Mouse (Mus musculus) lung, postnatal 36 days (tissue): Measurements from ENCODE around the gene Iqcg.

Experiments used
- DNase-seq: peaks from one replicate; pipeline ENCODE4 v3.0.0; 2022; ENCODE audit warnings: mixed read lengths

Iqcg gene

GRCm38 (mm10) chr16:32973047-32973446 is 83.0 kb downstream of the Iqcg start:
- no peak for DNase-seq

GRCm38 (mm10) chr16:32972535-32972934 is 83.5 kb downstream of the Iqcg start:
- peak; percentile 1 for DNase-seq
